Mouse (Mus musculus) olfactory bulb, adult 2 months (tissue): ENCODE results near the gene Ttc38. TPM values are rescaled to one million over a fixed set of nuclear protein-coding genes. Genes with fewer than 3 reads are reported as not detected.
"Not testable (repeated sequence)": the region's sequence is repeated elsewhere in the genome, so short reads cannot be mapped to it uniquely, and the experiment has no call there.

Experiments
- H3K27ac ChIP-seq: fragments of 200-500 bp; 2 replicates; pipeline ENCODE4 v1.5.1; 2012; ENCODE audit warnings: low read depth, low read length; ENCODE audit not compliant: insufficient read depth
- H3K4me1 ChIP-seq: fragments of 200-500 bp; 2 replicates; pipeline ENCODE4 v1.6.1; 2012; ENCODE audit warnings: low read length; ENCODE audit not compliant: control insufficient read depth, insufficient read depth
- H3K4me3 ChIP-seq: fragments of 200-500 bp; 2 replicates; pipeline ENCODE4 v1.5.1; 2012; ENCODE audit warnings: mild to moderate bottlenecking, low read depth, low read length, moderate library complexity; ENCODE audit not compliant: insufficient read depth
- CTCF ChIP-seq: fragments of 200-500 bp; IDR thresholded peaks from 2 replicates; pipeline ENCODE4 v1.5.1; 2012; ENCODE audit warnings: low read depth, mild to moderate bottlenecking, low read length, moderate library complexity; ENCODE audit not compliant: insufficient read depth
- POLR2A ChIP-seq: fragments of 200-500 bp; IDR thresholded peaks from 2 replicates; pipeline ENCODE4 v1.6.1; 2012; ENCODE audit warnings: mild to moderate bottlenecking, low read depth, low read length, moderate library complexity; ENCODE audit not compliant: insufficient read depth
- WGBS: fragments of 180-500 bp; shearing (Covaris S2); methylation state at CpG from one replicate; pipeline ENCODE4 v1.1.7; 2018; 5-methylcytosine and 5-hydroxymethylcytosine counted together
- polyA plus RNA-seq: library from polyadenylated mRNA; stranded (reverse); fragments of >200 nt; gene quantifications from 2 replicates; pipeline ENCODE4 v1.2.4, GENCODE M21; 2012; ENCODE audit warnings: low replicate concordance; ENCODE audit not compliant: missing spikeins, insufficient read depth, insufficient read length

The Ttc38 gene
- polyA plus RNA-seq, 1 experiment, result not detected

DNA sequence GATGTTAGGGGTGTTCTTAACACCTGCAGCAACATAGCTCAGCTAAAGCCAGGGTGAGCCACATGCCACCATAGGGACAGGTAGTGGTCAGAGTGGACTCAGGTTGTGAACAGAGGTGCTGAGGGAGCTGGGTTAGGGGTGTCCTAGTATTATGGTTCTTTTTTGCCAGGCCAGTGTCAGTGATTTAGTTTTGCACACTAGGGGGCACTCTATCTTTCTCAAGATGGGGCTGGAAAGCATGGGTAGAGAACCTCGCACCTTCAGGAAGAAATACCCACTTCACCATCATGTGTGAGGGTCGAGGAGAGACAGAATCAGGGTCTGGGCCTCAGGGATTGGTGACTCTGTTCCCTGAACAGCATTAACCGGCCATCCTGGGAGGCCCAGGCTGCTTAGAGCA lies 3.2 kb downstream of the Ttc38 start:
- Histone ChIP-seq H3K27ac (no peak overlapping the region), H3K4me1 (peaks cover 13% of the 10 kb centered on the region), H3K4me3 (no peak overlapping the region)
- TF ChIP-seq CTCF, result no peak
- TF ChIP-seq POLR2A, result no peak
- WGBS, result 70% methylated on average over 3 of the region's 3 CpGs

DNA sequence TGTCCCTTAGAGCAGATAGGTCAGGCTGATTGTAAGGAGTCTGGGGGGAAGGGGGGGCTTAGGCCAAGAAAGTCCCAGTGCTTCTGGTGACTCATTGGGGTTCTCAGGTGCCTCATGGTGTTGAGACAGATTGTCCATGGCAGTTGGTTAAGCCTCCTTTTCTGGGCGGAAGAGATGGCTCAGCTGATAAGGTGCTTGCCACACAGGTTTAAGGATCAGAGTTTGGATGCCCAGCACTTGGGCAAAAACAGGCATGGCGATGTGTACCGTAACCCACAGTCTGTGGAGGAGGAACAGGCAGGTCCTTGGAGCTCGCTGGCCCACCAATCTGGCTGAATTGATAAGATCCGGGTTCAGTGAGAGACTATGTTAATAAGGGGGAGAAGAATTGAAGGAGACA lies 4.8 kb downstream of the Ttc38 start:
- TF ChIP-seq CTCF, result no peak
- 97% methylated on average over 5 of the region's 5 CpGs for WGBS
- H3K27ac ChIP-seq, result no peak overlapping the region
- no peak overlapping the region for H3K4me3 ChIP-seq
- peaks cover 6% of the 10 kb centered on the region for H3K4me1 ChIP-seq

GRCm38 (mm10) chr15:85840983-85841382 lies 8.9 kb downstream of the Ttc38 start:
- Histone ChIP-seq H3K4me1 (no peaks in the 10 kb centered on the region), H3K4me3 (no peak overlapping the region), H3K27ac (no peak overlapping the region)
- WGBS, result 51% methylated on average over 6 of the region's 6 CpGs
- TF ChIP-seq POLR2A, result no peak

GRCm38 (mm10) chr15:85841796-85842360 lies 9.8 kb downstream of the Ttc38 start:
- TF ChIP-seq CTCF, result no peak
- Histone ChIP-seq H3K4me1 (no peaks in the 10 kb centered on the region), H3K27ac (no peak overlapping the region), H3K4me3 (no peak overlapping the region)
- 88% methylated on average over 5 of the region's 5 CpGs for WGBS

GRCm38 (mm10) chr15:85845071-85845470 lies 13.0 kb downstream of the Ttc38 start:
- Histone ChIP-seq H3K4me1 (no peaks in the 10 kb centered on the region), H3K4me3 (no peak overlapping the region), H3K27ac (no peak overlapping the region)
- TF ChIP-seq CTCF (no peak), POLR2A (no peak)

GRCm38 (mm10) chr15:85851656-85852392 lies 19.7 kb downstream of the Ttc38 start:
- Histone ChIP-seq H3K27ac (no peak overlapping the region), H3K4me3 (no peak overlapping the region), H3K4me1 (no peaks in the 10 kb centered on the region)
- 78% methylated on average over 12 of the region's 12 CpGs for WGBS
- TF ChIP-seq POLR2A, result no peak
- no peak for TF ChIP-seq CTCF

- peak overlapping the region; percentile 49 for H3K27ac ChIP-seq
- 5% methylated on average over 15 of the region's 15 CpGs for WGBS
- TF ChIP-seq CTCF (no peak), POLR2A (no peak; the same call in 1 of the 2 replicates)
- peaks cover 7% of the 10 kb centered on the region for H3K4me1 ChIP-seq
- H3K4me3 ChIP-seq, result peak overlapping the region; percentile 82
Observed at GRCm38 (mm10) chr15:85858980-85859489, 26.9 kb downstream of the Ttc38 start.

DNA sequence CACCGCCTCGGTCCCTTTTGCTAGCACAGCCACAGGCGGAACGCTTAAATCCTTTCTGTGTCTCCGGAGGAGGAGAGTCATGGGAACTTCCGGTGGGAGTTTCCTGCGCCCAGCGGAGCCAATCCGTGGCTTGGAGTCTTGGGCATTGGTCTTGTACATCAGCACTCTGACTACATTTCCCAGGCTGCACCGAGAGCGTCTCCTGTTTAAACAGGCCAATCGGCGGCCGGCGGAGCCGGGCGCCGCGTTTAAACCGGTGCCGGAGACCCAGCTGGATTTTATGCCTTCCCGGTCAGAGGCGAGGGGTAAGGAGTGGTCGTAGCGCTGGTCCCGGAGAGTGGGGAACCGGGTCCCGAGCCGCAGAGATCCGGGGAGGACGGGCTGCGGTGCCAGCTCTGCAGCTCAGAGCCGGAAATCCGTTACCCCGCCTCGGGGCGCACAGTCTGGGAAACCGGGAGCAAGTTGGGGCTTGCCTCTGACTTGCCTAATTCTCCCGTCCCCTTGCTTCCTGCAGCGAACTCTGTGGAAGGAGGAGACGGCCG lies 27.5 kb downstream of the Ttc38 start, which contains the start of gene Gtse1:
Gene Gtse1, plus strand, starts transcription at position 256 of the 542 bp plus-strand sequence.
- TF ChIP-seq POLR2A, result peak; percentile 73; the same call in 1 of the 2 replicates
- no peak for TF ChIP-seq CTCF
- Histone ChIP-seq H3K27ac (peak within 1 kb of the TSS; percentile 49), H3K4me3 (peak within 1 kb of the TSS; percentile 82), H3K4me1 (peaks cover 7% of the 10 kb centered on the region)
- WGBS, result under 1% methylated on average over 42 of the region's 42 CpGs

- 91% methylated on average over 7 of the region's 7 CpGs for WGBS
- not testable (repeated sequence) for H3K4me1 ChIP-seq, H3K27ac ChIP-seq, H3K4me3 ChIP-seq
Observed at GRCm38 (mm10) chr15:85865913-85866312, 33.8 kb downstream of the Ttc38 start.

- WGBS, result 43% methylated on average over 6 of the region's 6 CpGs
- Histone ChIP-seq H3K4me3 (no peak overlapping the region), H3K27ac (no peak overlapping the region), H3K4me1 (no peaks in the 10 kb centered on the region)
- TF ChIP-seq POLR2A (no peak), CTCF (peak; percentile 72)
Observed at GRCm38 (mm10) chr15:85867696-85868095, 35.6 kb downstream of the Ttc38 start.
